Mouse (Mus musculus) spleen, adult 2 months (tissue): ENCODE measurements around the gene Tmbim4.

ENCODE experiments used
- CTCF ChIP-seq: fragments of 200-500 bp; IDR thresholded peaks from 2 replicates; pipeline ENCODE4 v1.5.1; 2011; ENCODE audit warnings: mild to moderate bottlenecking, inconsistent platforms; ENCODE audit not compliant: insufficient read depth, insufficient read length, insufficient replicate concordance; ENCODE audit errors: extremely low read depth
- POLR2A ChIP-seq: fragments of 200-500 bp; IDR thresholded peaks from 2 replicates; pipeline ENCODE4 v1.6.1; 2011; ENCODE audit warnings: low read depth, low read length, inconsistent platforms

DNA sequence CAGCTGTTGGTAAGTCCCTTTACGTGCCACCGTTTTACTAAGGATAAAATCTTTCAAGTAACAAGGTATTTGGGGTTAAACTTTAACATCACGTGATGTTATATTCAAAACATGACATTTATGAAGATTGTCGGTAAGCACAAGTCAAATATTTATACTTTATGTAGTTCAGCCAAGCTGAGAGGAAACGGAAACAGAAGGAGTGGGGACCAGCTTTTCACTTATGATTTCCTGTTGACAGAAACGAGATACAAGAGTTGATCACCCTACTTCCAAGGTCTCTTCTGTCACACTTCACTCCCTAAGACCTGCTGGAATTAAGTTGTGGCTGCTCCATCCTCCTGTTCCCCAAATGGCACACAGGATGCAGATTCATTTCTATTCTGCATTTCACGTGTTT, 19.4 kb downstream of the Tmbim4 start:
- TF ChIP-seq POLR2A = no peak
- TF ChIP-seq CTCF = no peak
